Mouse (Mus musculus) forebrain, embryonic 16.5 days (tissue): ENCODE measurements around the gene Rfc3. TPM values are rescaled to one million over a fixed set of nuclear protein-coding genes. Genes with fewer than 3 reads are reported as not detected.
"Not testable (repeated sequence)": the region's sequence is repeated elsewhere in the genome, so short reads cannot be mapped to it uniquely, and the experiment has no call there.

Experiments used
- ATAC-seq: fragments of 200-750 bp; cut with Nextera tagmentation; 2 replicates; pipeline ENCODE4 v1.8.0; 2017; ENCODE audit warnings: mild to moderate bottlenecking, moderate library complexity
- H3K27ac ChIP-seq: fragments of 300-500 bp; sonication (generic); 2 replicates; pipeline ENCODE4 v1.5.1; 2014; ENCODE audit warnings: low read length, control low read depth
- H3K27me3 ChIP-seq: fragments of 300-500 bp; sonication (generic); replicated peaks from 2 replicates; pipeline ENCODE4 v1.6.1; 2014; ENCODE audit warnings: low read length; ENCODE audit not compliant: control insufficient read depth, insufficient read depth
- H3K36me3 ChIP-seq: fragments of 300-500 bp; sonication (generic); 2 replicates; pipeline ENCODE4 v1.6.1; 2014; ENCODE audit not compliant: control insufficient read depth, insufficient read depth
- H3K4me1 ChIP-seq: fragments of 300-500 bp; sonication (generic); replicated peaks from 2 replicates; pipeline ENCODE4 v1.6.1; 2014; ENCODE audit warnings: low read length; ENCODE audit not compliant: control insufficient read depth, insufficient read depth
- H3K4me2 ChIP-seq: fragments of 300-500 bp; sonication (generic); 2 replicates; pipeline ENCODE4 v1.6.1; 2014; ENCODE audit warnings: mild to moderate bottlenecking, low read length, control low read depth
- H3K4me3 ChIP-seq: fragments of 300-500 bp; sonication (generic); replicated peaks from 2 replicates; pipeline ENCODE4 v1.5.1; 2014; ENCODE audit warnings: mild to moderate bottlenecking, low read length, control low read depth
- H3K9ac ChIP-seq: fragments of 300-500 bp; sonication (generic); replicated peaks from 2 replicates; pipeline ENCODE4 v1.6.1; 2014; ENCODE audit warnings: low read depth, low read length, control low read depth
- H3K9me3 ChIP-seq: fragments of 300-500 bp; sonication (generic); 2 replicates; pipeline ENCODE4 v1.6.1; 2016; ENCODE audit warnings: low read length; ENCODE audit not compliant: control insufficient read depth
- WGBS: fragments of 180-500 bp; shearing (Covaris S2); extraction: QIAGEN DNeasy Blood & Tissue Kit; methylation state at CpG from one replicate; pipeline ENCODE4 v1.1.7; 2014; 5-methylcytosine and 5-hydroxymethylcytosine counted together
- polyA plus RNA-seq: library from polyadenylated mRNA; unstranded; fragments of >200 nt; fragmentation: Nextera tagmentation; extraction: Ambion mirVana; gene quantifications from 2 replicates; pipeline ENCODE4 v1.2.1, GENCODE M21; 2015

Gene Rfc3
- polyA plus RNA-seq = 86.7 and 87.1 TPM in 2 replicates

- peak within 1 kb of the TSS; percentile 60 for H3K9ac ChIP-seq
- H3K4me1 ChIP-seq = peaks cover 9% of the 10 kb centered on the region
- peaks cover 22% of the 10 kb centered on the region for H3K36me3 ChIP-seq
- no peaks in the 10 kb centered on the region for H3K27me3 ChIP-seq
- peak within 1 kb of the TSS; percentile 53 for H3K4me2 ChIP-seq
- under 1% methylated on average over 40 of the region's 42 CpGs for WGBS
- no peaks in the 10 kb centered on the region for H3K9me3 ChIP-seq
- peak within 1 kb of the TSS; percentile 65 for H3K4me3 ChIP-seq
- ATAC-seq = peak; percentile 99
- H3K27ac ChIP-seq = peak within 1 kb of the TSS; percentile 61
Measured at GRCm38 (mm10) chr5:151650700-151651410, at the start of gene Rfc3. Gene Rfc3 (minus strand): TSS chr5:151651242.

DNA sequence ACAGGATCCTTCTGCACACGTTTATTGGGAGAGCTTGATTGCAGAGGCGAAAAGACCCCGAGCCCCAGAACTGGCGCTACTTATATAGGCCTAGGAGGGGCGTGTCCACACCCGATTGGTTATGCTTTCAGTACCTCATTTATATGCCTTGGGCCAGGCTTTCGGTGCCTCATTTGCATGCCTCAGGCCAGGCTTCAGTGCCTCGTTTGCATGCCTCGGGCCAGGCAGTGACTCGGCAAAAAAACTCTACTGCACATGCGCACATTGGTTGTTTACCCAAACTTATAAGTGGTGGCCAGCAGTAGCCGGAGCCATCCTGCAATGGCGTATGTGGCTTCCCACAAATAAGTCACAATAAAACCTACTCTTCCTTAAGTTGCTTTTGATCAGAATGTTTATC lies 42.6 kb upstream of the Rfc3 start:
- not testable (repeated sequence) for H3K9me3 ChIP-seq, H3K4me1 ChIP-seq, H3K4me3 ChIP-seq, H3K27ac ChIP-seq, H3K9ac ChIP-seq, ATAC-seq, H3K27me3 ChIP-seq, H3K36me3 ChIP-seq, H3K4me2 ChIP-seq
- 92% methylated on average over 13 of the region's 13 CpGs for WGBS

GRCm38 (mm10) chr5:151686606-151687525 lies 35.8 kb upstream of the Rfc3 start:
- Histone ChIP-seq H3K4me2 (peak overlapping the region; percentile 43), H3K36me3 (no peaks in the 10 kb centered on the region), H3K4me3 (no peak overlapping the region; the same call in 1 of the 2 replicates), H3K4me1 (no peaks in the 10 kb centered on the region), H3K9ac (no peak overlapping the region; the same call in 1 of the 2 replicates), H3K27me3 (no peaks in the 10 kb centered on the region), H3K9me3 (no peaks in the 10 kb centered on the region), H3K27ac (no peak overlapping the region)
- peak; percentile 95 for ATAC-seq
- 27% methylated on average over 15 of the region's 15 CpGs for WGBS

DNA sequence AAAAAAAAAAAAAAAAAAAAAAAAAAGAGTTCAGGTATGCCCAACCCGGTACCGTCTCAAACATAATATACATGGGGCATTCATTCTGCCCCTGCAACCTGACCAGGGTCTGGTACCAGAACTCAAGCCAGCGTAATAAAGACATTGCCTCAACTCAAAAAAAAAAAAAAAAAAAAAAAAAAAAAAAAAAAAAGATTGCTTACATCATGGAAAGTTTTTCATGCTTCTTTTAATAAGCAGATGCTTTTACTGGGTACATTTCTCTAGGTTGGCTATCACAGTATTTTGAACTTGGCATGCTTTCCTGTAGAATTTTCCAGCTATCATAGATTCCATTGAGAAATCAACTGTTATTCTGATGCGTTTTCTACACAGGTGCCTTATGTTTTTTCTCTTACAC lies 11.2 kb upstream of the Rfc3 start:
- Histone ChIP-seq H3K36me3 (no peaks in the 10 kb centered on the region), H3K4me3 (no peak overlapping the region), H3K27ac (no peak overlapping the region), H3K9me3 (no peaks in the 10 kb centered on the region), H3K27me3 (no peaks in the 10 kb centered on the region), H3K9ac (no peak overlapping the region), H3K4me2 (no peak overlapping the region), H3K4me1 (no peaks in the 10 kb centered on the region)
- ATAC-seq = no peak
- WGBS = 94% methylated on average over 4 of the region's 4 CpGs

GRCm38 (mm10) chr5:151651411-151651784 lies 356 bp upstream of the Rfc3 start:
- Histone ChIP-seq H3K27ac (peak overlapping the region; percentile 61), H3K9me3 (no peaks in the 10 kb centered on the region), H3K36me3 (peaks cover 16% of the 10 kb centered on the region), H3K4me1 (peaks cover 9% of the 10 kb centered on the region), H3K4me2 (0 out of 2 replicates have a peak overlapping the region, but pooled peaks have one; percentile 23), H3K27me3 (no peaks in the 10 kb centered on the region), H3K9ac (no peak overlapping the region), H3K4me3 (no peak overlapping the region; the same call in none of the 2 replicates)
- ATAC-seq = no peak
- 66% methylated on average over 3 of the region's 3 CpGs for WGBS

GRCm38 (mm10) chr5:151644845-151645244 lies 6.2 kb downstream of the Rfc3 start:
- H3K4me1 ChIP-seq = 0 out of 2 replicates have a peak, but pooled peaks cover 4% of the 10 kb centered on the region
- no peak for ATAC-seq
- no peak overlapping the region for H3K9ac ChIP-seq
- H3K27me3 ChIP-seq = no peaks in the 10 kb centered on the region
- H3K27ac ChIP-seq = no peak overlapping the region
- peaks cover 66% of the 10 kb centered on the region for H3K36me3 ChIP-seq
- H3K4me2 ChIP-seq = no peak overlapping the region
- H3K4me3 ChIP-seq = no peak overlapping the region
- H3K9me3 ChIP-seq = no peaks in the 10 kb centered on the region
- WGBS = 94% methylated on average over 7 of the region's 7 CpGs

GRCm38 (mm10) chr5:151642867-151643266 lies 8.2 kb downstream of the Rfc3 start:
- Histone ChIP-seq H3K27me3 (no peaks in the 10 kb centered on the region), H3K36me3 (peaks cover 59% of the 10 kb centered on the region), H3K4me2 (no peak overlapping the region), H3K4me3 (no peak overlapping the region), H3K9me3 (no peaks in the 10 kb centered on the region), H3K9ac (no peak overlapping the region), H3K4me1 (no peaks in the 10 kb centered on the region), H3K27ac (no peak overlapping the region)
- ATAC-seq = no peak
- WGBS = 92% methylated on average over 5 of the region's 5 CpGs

DNA sequence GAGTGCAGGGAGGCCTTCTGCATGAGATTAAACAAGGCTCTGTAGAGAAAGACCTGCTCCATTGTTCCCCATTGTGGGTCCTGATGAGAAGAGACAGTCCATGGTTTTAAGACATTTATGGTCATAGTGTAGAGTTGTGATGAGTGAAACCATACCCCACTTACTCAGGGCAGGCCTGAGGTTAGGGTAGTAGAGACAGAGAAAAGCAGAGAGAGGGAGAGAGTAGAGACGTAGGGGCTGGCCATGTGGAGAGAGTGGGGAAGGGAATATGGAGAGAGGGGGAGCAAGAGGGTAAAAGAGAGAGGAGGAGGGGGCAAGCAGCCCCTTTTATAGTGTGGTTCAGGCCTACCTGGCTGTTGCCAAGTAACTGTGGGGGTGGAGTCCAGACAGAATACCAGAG lies 8.9 kb downstream of the Rfc3 start:
- H3K36me3 ChIP-seq = peaks cover 55% of the 10 kb centered on the region
- WGBS = 94% methylated on average over 1 of the region's 1 CpGs
- ATAC-seq = no peak
- no peak overlapping the region for H3K27ac ChIP-seq
- H3K9me3 ChIP-seq = no peaks in the 10 kb centered on the region
- H3K4me2 ChIP-seq = no peak overlapping the region
- H3K27me3 ChIP-seq = no peaks in the 10 kb centered on the region
- no peaks in the 10 kb centered on the region for H3K4me1 ChIP-seq
- H3K4me3 ChIP-seq = no peak overlapping the region
- H3K9ac ChIP-seq = no peak overlapping the region

- Histone ChIP-seq H3K9ac (no peak within 1 kb of the TSS), H3K4me2 (no peak within 1 kb of the TSS), H3K4me3 (no peak within 1 kb of the TSS), H3K27ac (no peak within 1 kb of the TSS), H3K9me3 (no peaks in the 10 kb centered on the region), H3K36me3 (no peaks in the 10 kb centered on the region), H3K4me1 (no peaks in the 10 kb centered on the region), H3K27me3 (no peaks in the 10 kb centered on the region)
- WGBS = 88% methylated on average over 3 of the region's 3 CpGs
- ATAC-seq = no peak
Measured at GRCm38 (mm10) chr5:151605921-151606320, 45.1 kb downstream of the Rfc3 start, which contains the start of gene Vmn2r18. Gene Vmn2r18 (minus strand): TSS chr5:151606021.
